Mouse (Mus musculus): ENCODE measurements around the gene Spsb1. TPM values are rescaled to one million over a fixed set of nuclear protein-coding genes. Genes with fewer than 3 reads are reported as not detected.

The Spsb1 gene
- polyA plus RNA-seq, 1 experiment from 2014 or later, result 4.7 TPM

DNA sequence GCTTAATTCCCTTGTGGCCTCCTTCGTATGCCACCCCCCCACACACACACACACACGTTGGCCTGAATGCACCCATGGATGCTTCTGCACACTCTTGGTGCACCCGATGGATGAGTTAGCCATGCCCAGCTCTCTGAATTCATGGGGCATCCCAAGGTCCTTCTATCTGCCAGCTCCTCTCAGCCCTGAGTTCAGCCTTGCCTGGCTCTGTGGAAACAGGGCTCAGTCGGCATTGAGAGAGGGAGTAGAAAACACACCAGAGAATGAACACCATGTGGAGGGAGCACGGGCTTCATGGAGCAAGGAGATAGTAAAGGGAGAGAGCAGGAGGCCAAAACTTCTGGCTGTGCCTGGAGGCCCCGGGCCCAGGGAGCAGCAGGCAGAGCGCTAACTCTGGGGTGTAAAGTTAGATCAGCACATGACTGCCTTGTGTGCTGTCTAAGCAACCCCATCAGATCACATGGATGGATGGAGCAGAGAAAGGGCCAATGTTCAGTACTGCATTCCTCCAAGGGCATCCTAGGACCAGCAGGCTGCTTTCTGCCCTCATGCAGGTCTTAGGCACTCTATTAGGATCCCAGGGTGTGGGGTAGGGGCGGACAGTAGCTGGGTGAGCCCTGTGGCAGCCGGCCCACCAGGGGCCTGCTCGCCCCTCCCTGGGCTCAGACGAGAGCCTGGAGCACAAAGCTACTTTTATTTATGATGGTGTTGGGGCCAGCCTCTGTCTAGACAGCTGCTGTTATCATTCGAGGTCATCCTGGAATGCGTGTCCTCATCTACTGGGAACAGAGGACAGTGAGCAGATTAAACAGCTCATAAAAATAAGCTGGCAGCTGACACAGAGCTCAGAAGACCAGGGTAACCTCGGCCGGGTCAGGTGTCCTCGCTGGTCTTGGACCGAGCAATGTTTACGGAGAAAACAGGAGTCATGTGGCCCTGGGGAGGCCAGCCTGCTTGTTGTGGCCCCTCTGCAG, 68.3 kb downstream of the Spsb1 start:
- H3K27ac ChIP-seq (ENCODE audit: low read depth, low read length), result no peak overlapping the region
- peaks cover 33% of the 10 kb centered on the region for H3K4me1 ChIP-seq (ENCODE audit: control insufficient read depth, insufficient read depth, low read length)
- no peaks in the 10 kb centered on the region for H3K9me3 ChIP-seq (replicated peaks; ENCODE audit: control insufficient read depth, low read length)
- H3K4me2 ChIP-seq, result no peak overlapping the region
- no peak for ATAC-seq (replicated peaks; ENCODE audit: insufficient number of reproducible peaks, low FRiP score, low TSS enrichment)
- H3K27me3 ChIP-seq (ENCODE audit: control insufficient read depth, insufficient read depth, low read length), result no peaks in the 10 kb centered on the region
- no peak overlapping the region for H3K9ac ChIP-seq (ENCODE audit: low read depth, low read length)
- WGBS (ENCODE audit: insufficient replicate concordance), result 55% methylated on average over 18 of the region's 18 CpGs
- no peaks in the 10 kb centered on the region for H3K36me3 ChIP-seq (ENCODE audit: control insufficient read depth, insufficient read depth, low read length)
- H3K4me3 ChIP-seq (ENCODE audit: low read depth, low read length), result no peak overlapping the region

DNA sequence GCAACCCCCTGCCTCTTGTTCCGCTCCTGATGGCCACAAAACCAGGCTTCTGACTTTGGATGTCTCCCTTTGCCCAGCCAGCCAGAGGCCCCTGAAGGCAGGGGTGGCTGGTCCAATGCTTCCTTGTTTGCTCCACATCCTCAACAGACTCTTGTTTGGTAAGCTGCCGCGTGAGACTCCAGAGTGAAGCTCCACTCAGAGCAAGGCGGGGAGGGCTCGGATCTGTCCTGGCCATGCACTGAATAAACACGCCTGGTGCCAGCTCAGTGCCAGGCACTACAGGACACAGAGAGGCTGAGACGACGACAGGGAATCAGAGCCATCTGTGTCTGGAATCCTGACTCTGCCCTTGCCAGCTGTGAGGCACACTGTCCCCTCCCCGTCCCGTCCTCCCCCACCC, 70.9 kb downstream of the Spsb1 start:
- Histone ChIP-seq H3K27ac (ENCODE audit: low read depth, low read length) (no peak overlapping the region), H3K9me3 (replicated peaks; ENCODE audit: control insufficient read depth, low read length) (no peaks in the 10 kb centered on the region), H3K4me3 (ENCODE audit: low read depth, low read length) (no peak overlapping the region), H3K9ac (ENCODE audit: low read depth, low read length) (no peak overlapping the region), H3K27me3 (ENCODE audit: control insufficient read depth, insufficient read depth, low read length) (no peaks in the 10 kb centered on the region), H3K36me3 (ENCODE audit: control insufficient read depth, insufficient read depth, low read length) (no peaks in the 10 kb centered on the region), H3K4me2 (no peak overlapping the region), H3K4me1 (ENCODE audit: control insufficient read depth, insufficient read depth, low read length) (peaks cover 16% of the 10 kb centered on the region)
- ATAC-seq (replicated peaks; ENCODE audit: insufficient number of reproducible peaks, low FRiP score, low TSS enrichment), result no peak
- WGBS (ENCODE audit: insufficient replicate concordance), result 77% methylated on average over 10 of the region's 10 CpGs

DNA sequence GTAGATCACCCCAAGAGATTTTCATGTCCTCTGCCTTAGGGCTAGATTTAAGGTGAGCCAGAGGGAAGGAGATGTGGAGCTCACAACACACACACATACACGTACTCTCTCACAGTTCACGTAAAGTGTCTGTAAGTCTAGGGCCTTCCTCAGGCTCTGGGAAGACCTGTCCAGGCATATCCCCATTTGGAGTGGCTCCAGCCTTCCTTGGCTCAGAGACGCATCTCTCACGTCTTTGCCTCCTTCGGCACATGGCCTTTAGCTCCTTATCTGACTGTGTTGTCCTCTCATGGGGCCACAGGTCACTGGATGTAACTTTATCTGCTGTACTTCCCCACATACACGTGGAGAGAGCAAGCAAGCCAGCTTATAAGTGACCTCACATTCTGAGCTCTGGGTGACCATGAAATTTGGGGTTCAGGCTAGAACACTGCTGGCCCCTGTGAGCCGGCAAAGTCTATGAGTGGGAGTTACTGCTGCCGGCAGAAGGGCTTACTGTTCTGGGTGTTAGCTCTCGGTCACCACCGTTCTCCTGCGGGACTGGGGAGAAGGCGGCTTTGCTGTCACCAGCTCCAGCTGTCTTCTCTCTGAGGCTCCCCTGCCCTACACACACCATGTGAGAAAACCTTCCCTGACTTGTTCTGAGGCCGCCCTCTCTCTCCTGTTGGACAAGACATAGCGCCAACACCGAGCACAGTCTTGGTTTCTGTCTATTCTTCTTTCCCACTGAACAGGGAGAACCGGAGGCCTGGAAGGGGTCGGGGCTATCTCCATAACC, 72.5 kb downstream of the Spsb1 start:
- no peaks in the 10 kb centered on the region for H3K36me3 ChIP-seq (ENCODE audit: control insufficient read depth, insufficient read depth, low read length)
- no peak overlapping the region for H3K4me3 ChIP-seq (ENCODE audit: low read depth, low read length)
- H3K9me3 ChIP-seq (replicated peaks; ENCODE audit: control insufficient read depth, low read length), result no peaks in the 10 kb centered on the region
- ATAC-seq (replicated peaks; ENCODE audit: insufficient number of reproducible peaks, low FRiP score, low TSS enrichment), result no peak
- peaks cover 23% of the 10 kb centered on the region for H3K4me1 ChIP-seq (ENCODE audit: control insufficient read depth, insufficient read depth, low read length)
- no peak overlapping the region for H3K27ac ChIP-seq (ENCODE audit: low read depth, low read length)
- H3K27me3 ChIP-seq (ENCODE audit: control insufficient read depth, insufficient read depth, low read length), result peaks cover 1% of the 10 kb centered on the region; the same call in 1 of the 2 replicates
- no peak overlapping the region for H3K4me2 ChIP-seq
- 50% methylated on average over 17 of the region's 17 CpGs for WGBS (ENCODE audit: insufficient replicate concordance)
- no peak overlapping the region for H3K9ac ChIP-seq (ENCODE audit: low read depth, low read length)

DNA sequence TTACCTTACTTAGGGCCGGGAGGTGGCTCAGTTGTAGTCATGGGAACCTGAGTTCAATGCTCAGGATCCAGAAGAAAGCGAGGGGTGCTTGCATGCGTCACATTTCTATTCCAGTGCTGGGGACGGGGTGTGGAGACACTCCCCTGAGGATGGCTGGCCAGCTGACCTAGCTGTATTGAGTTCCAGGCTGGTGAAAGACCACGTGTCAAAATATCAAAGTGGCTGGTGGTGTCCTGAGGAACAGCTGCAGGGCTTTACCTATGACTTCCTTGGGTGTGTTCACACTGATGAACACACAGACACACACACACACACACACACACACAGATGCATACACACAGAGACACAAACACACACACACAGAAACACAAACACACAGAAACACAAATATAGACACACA, 73.9 kb downstream of the Spsb1 start:
- Histone ChIP-seq H3K9me3 (replicated peaks; ENCODE audit: control insufficient read depth, low read length) (no peaks in the 10 kb centered on the region), H3K36me3 (ENCODE audit: control insufficient read depth, insufficient read depth, low read length) (no peaks in the 10 kb centered on the region), H3K4me2 (no peak overlapping the region), H3K4me3 (ENCODE audit: low read depth, low read length) (no peak overlapping the region), H3K4me1 (ENCODE audit: control insufficient read depth, insufficient read depth, low read length) (peaks cover 20% of the 10 kb centered on the region), H3K27me3 (ENCODE audit: control insufficient read depth, insufficient read depth, low read length) (peaks cover 5% of the 10 kb centered on the region; the same call in 1 of the 2 replicates), H3K27ac (ENCODE audit: low read depth, low read length) (no peak overlapping the region), H3K9ac (ENCODE audit: low read depth, low read length) (no peak overlapping the region)
- no peak for ATAC-seq (replicated peaks; ENCODE audit: insufficient number of reproducible peaks, low FRiP score, low TSS enrichment)
- 74% methylated on average over 5 of the region's 5 CpGs for WGBS (ENCODE audit: insufficient replicate concordance)

DNA sequence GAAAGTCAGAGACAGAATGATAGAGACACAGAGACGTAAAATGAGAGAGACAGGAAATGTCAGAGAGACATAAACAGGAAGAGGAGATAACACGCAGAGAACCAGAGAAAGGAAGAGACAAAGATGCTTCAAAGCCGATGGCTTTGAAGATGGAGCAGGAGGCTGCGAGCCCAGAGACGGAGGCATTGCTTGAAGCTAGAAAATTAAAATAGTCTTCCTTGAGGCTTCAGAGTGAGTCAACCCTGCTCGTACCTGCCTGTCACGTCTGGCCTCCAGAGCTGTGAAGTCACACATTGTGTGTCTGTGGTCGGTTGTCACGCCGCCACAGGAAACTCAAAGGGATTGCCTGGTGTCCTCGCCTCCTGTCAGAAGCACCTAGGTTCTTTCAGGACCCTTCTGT, 74.9 kb downstream of the Spsb1 start:
- Histone ChIP-seq H3K4me2 (no peak overlapping the region), H3K9me3 (replicated peaks; ENCODE audit: control insufficient read depth, low read length) (no peaks in the 10 kb centered on the region), H3K27ac (ENCODE audit: low read depth, low read length) (no peak overlapping the region), H3K36me3 (ENCODE audit: control insufficient read depth, insufficient read depth, low read length) (no peaks in the 10 kb centered on the region), H3K27me3 (ENCODE audit: control insufficient read depth, insufficient read depth, low read length) (peaks cover 5% of the 10 kb centered on the region; the same call in 1 of the 2 replicates), H3K4me3 (ENCODE audit: low read depth, low read length) (no peak overlapping the region), H3K4me1 (ENCODE audit: control insufficient read depth, insufficient read depth, low read length) (peaks cover 25% of the 10 kb centered on the region), H3K9ac (ENCODE audit: low read depth, low read length) (no peak overlapping the region)
- WGBS (ENCODE audit: insufficient replicate concordance), result 59% methylated on average over 11 of the region's 11 CpGs
- no peak for ATAC-seq (replicated peaks; ENCODE audit: insufficient number of reproducible peaks, low FRiP score, low TSS enrichment)

DNA sequence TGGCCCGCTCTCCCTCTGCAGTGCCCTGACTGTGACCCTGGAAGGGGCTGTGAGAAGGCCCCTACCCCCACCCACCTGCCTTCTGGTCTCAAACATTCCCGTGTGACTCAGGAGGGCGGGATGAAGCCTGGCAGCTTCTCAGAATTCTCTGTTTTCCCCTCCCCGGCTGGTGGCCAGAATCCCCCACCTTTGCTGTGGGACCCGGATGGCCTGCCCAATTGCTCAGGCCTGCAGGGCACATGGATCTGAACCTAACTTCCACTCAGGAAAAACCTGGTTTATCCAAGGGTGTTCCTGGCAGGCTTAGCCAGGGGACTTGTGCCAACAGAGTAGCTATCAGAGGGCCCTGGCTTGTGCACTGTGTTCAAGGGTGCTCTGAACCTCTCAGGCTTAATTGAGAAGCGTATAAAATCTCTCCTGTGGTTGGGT, 76.8 kb downstream of the Spsb1 start:
- WGBS (ENCODE audit: insufficient replicate concordance), result 59% methylated on average over 6 of the region's 6 CpGs
- H3K27me3 ChIP-seq (ENCODE audit: control insufficient read depth, insufficient read depth, low read length), result peaks cover 5% of the 10 kb centered on the region; the same call in 1 of the 2 replicates
- H3K4me2 ChIP-seq, result no peak overlapping the region
- no peak; the same call in 1 of the 2 replicates for ATAC-seq (replicated peaks; ENCODE audit: insufficient number of reproducible peaks, low FRiP score, low TSS enrichment)
- no peak overlapping the region for H3K4me3 ChIP-seq (ENCODE audit: low read depth, low read length)
- H3K36me3 ChIP-seq (ENCODE audit: control insufficient read depth, insufficient read depth, low read length), result no peaks in the 10 kb centered on the region
- peaks cover 25% of the 10 kb centered on the region for H3K4me1 ChIP-seq (ENCODE audit: control insufficient read depth, insufficient read depth, low read length)
- H3K27ac ChIP-seq (ENCODE audit: low read depth, low read length), result no peak overlapping the region
- no peak overlapping the region for H3K9ac ChIP-seq (ENCODE audit: low read depth, low read length)
- H3K9me3 ChIP-seq (replicated peaks; ENCODE audit: control insufficient read depth, low read length), result no peaks in the 10 kb centered on the region

DNA sequence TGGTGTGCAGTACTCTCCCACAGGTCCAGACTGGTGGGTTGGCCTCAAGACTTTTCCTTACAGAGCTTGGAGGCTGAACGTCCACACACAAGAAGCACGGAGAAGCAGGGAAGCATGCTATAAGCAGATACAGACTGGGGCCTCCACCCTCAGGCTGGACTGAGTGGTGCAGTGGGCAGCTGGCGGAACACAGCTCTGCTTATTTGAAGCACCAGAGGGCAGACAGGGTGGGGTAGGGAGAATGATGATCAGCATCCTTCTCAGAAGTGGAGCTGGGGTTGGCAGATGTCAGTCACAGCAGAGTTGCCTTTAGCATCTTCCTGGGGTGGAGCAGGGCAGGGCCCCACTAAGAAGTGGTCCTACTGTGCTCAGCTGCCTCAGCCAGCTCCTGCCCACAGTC, 77.6 kb downstream of the Spsb1 start:
- Histone ChIP-seq H3K4me1 (ENCODE audit: control insufficient read depth, insufficient read depth, low read length) (peaks cover 18% of the 10 kb centered on the region), H3K27ac (ENCODE audit: low read depth, low read length) (no peak overlapping the region), H3K36me3 (ENCODE audit: control insufficient read depth, insufficient read depth, low read length) (no peaks in the 10 kb centered on the region), H3K4me3 (ENCODE audit: low read depth, low read length) (no peak overlapping the region), H3K9me3 (replicated peaks; ENCODE audit: control insufficient read depth, low read length) (no peaks in the 10 kb centered on the region), H3K9ac (ENCODE audit: low read depth, low read length) (no peak overlapping the region), H3K27me3 (ENCODE audit: control insufficient read depth, insufficient read depth, low read length) (peaks cover 5% of the 10 kb centered on the region; the same call in 1 of the 2 replicates), H3K4me2 (no peak overlapping the region)
- ATAC-seq (replicated peaks; ENCODE audit: insufficient number of reproducible peaks, low FRiP score, low TSS enrichment), result no peak
- WGBS (ENCODE audit: insufficient replicate concordance), result 54% methylated on average over 3 of the region's 3 CpGs

DNA sequence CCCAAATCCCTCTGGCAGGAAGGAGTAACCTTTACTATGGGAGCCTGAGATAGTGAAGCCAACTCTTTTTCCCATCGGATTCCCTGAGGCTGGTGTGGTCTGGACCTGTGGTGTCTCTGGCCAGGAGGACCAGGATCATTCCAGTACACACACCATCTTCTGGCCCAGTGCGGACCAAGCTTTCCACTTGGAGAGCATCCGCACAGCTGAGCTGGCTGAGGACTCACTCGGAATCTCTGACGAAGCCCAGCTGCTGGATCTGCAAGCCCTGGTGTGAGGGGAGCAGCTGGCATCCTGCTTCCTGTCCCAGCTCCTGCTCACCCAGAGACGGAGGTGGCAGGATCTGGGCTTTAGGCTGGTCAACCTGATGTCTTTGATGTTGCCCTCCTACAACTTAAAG, 78.1 kb downstream of the Spsb1 start:
- Histone ChIP-seq H3K4me3 (ENCODE audit: low read depth, low read length) (no peak overlapping the region), H3K27me3 (ENCODE audit: control insufficient read depth, insufficient read depth, low read length) (peaks cover 5% of the 10 kb centered on the region; the same call in 1 of the 2 replicates), H3K27ac (ENCODE audit: low read depth, low read length) (no peak overlapping the region), H3K4me2 (no peak overlapping the region), H3K9me3 (replicated peaks; ENCODE audit: control insufficient read depth, low read length) (no peaks in the 10 kb centered on the region), H3K4me1 (ENCODE audit: control insufficient read depth, insufficient read depth, low read length) (peaks cover 14% of the 10 kb centered on the region; the same call in 1 of the 2 replicates), H3K9ac (ENCODE audit: low read depth, low read length) (no peak overlapping the region), H3K36me3 (ENCODE audit: control insufficient read depth, insufficient read depth, low read length) (no peaks in the 10 kb centered on the region)
- WGBS (ENCODE audit: insufficient replicate concordance), result 58% methylated on average over 6 of the region's 6 CpGs
- no peak for ATAC-seq (replicated peaks; ENCODE audit: insufficient number of reproducible peaks, low FRiP score, low TSS enrichment)

Data from heart, embryonic 11.5 days (tissue).